Mouse (Mus musculus) E14TG2a.4 (cell line): ENCODE data around the gene Shisa9.

Source experiments
- CTCF ChIP-seq: conservative IDR thresholded peaks from 2 replicates; pipeline ENCODE4 v1.5.1; 2014; ENCODE audit warnings: low read length
- NANOG ChIP-seq: IDR thresholded peaks from 2 replicates; pipeline ENCODE4 v1.6.1; 2014; ENCODE audit warnings: borderline replicate concordance, low read length, mixed read lengths

DNA sequence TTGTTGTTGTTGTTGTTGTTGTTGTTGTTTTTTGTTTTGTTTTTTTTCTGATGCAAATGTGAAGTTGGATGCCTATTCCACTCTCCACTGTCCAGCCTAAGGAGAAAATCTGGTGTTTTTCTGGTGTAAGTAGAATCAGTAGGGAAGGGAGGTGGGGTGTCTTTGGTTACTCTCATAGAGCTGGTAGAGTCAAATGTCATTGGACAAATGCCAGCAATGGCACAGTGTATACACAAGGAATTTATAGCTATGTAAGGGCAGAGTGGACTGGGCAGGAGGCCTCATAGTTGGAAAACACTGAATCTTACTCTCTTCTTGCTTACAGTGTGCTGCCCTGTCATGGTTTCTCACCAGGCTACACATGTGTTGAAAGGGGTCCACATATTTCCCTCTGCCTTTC lies 325.9 kb downstream of the Shisa9 start:
- TF ChIP-seq CTCF, result no peak
- TF ChIP-seq NANOG, result no peak
